Mouse (Mus musculus): Measurements from ENCODE around the gene Lrfn2. TPM values are rescaled to one million over a fixed set of nuclear protein-coding genes. Genes with fewer than 3 reads are reported as not detected.

The Lrfn2 gene
- polyA plus RNA-seq, 1 experiment: 0.08 TPM

GRCm38 (mm10) chr17:48963740-48964139 lies 31.6 kb downstream of the Lrfn2 start:
- no peak for DNase-seq (ENCODE audit: low spot score)

- DNase-seq (ENCODE audit: low spot score): no peak
These were observed 36.1 kb downstream of the Lrfn2 start for GRCm38 (mm10) chr17:48968304-48968703.

- DNase-seq (ENCODE audit: low spot score): no peak
These were observed 39.1 kb downstream of the Lrfn2 start for GRCm38 (mm10) chr17:48971296-48971695.

GRCm38 (mm10) chr17:48972866-48973265 lies 40.7 kb downstream of the Lrfn2 start:
- no peak for DNase-seq (ENCODE audit: low spot score)

GRCm38 (mm10) chr17:48973394-48973793 lies 41.2 kb downstream of the Lrfn2 start:
- DNase-seq (ENCODE audit: low spot score): no peak

- no peak for DNase-seq (ENCODE audit: low spot score)
These were observed 42.9 kb downstream of the Lrfn2 start for GRCm38 (mm10) chr17:48975055-48975454.

GRCm38 (mm10) chr17:48976611-48977022 lies 44.4 kb downstream of the Lrfn2 start:
- DNase-seq (ENCODE audit: low spot score): no peak

- DNase-seq (ENCODE audit: low spot score): no peak
These were observed 63.2 kb downstream of the Lrfn2 start for GRCm38 (mm10) chr17:48995256-48995993.

- no peak for DNase-seq (ENCODE audit: low spot score)
These were observed 67.5 kb downstream of the Lrfn2 start for GRCm38 (mm10) chr17:48999463-49000227.

GRCm38 (mm10) chr17:49009384-49010073 lies 77.3 kb downstream of the Lrfn2 start:
- no peak for DNase-seq (ENCODE audit: low spot score)

GRCm38 (mm10) chr17:49013876-49014600 lies 81.9 kb downstream of the Lrfn2 start:
- DNase-seq (ENCODE audit: low spot score): no peak

GRCm38 (mm10) chr17:49015368-49015767 lies 83.2 kb downstream of the Lrfn2 start:
- no peak for DNase-seq (ENCODE audit: low spot score)

- DNase-seq (ENCODE audit: low spot score): no peak
These were observed 84.0 kb downstream of the Lrfn2 start for GRCm38 (mm10) chr17:49016229-49016628.

GRCm38 (mm10) chr17:49017438-49018415 lies 85.5 kb downstream of the Lrfn2 start:
- no peak for DNase-seq (ENCODE audit: low spot score)

GRCm38 (mm10) chr17:49018774-49019488 lies 86.8 kb downstream of the Lrfn2 start:
- no peak for DNase-seq (ENCODE audit: low spot score)

- no peak for DNase-seq (ENCODE audit: low spot score)
These were observed 97.5 kb downstream of the Lrfn2 start for GRCm38 (mm10) chr17:49029556-49030268.

- DNase-seq (ENCODE audit: low spot score): no peak
These were observed 98.1 kb downstream of the Lrfn2 start for GRCm38 (mm10) chr17:49030269-49030615.

GRCm38 (mm10) chr17:49030841-49031240 lies 98.7 kb downstream of the Lrfn2 start:
- DNase-seq (ENCODE audit: low spot score): no peak

- DNase-seq (ENCODE audit: low spot score): no peak
These were observed 99.6 kb downstream of the Lrfn2 start for GRCm38 (mm10) chr17:49031790-49032189.
